Mouse (Mus musculus): ENCODE results near the gene Gpr89.

Gene Gpr89

DNA sequence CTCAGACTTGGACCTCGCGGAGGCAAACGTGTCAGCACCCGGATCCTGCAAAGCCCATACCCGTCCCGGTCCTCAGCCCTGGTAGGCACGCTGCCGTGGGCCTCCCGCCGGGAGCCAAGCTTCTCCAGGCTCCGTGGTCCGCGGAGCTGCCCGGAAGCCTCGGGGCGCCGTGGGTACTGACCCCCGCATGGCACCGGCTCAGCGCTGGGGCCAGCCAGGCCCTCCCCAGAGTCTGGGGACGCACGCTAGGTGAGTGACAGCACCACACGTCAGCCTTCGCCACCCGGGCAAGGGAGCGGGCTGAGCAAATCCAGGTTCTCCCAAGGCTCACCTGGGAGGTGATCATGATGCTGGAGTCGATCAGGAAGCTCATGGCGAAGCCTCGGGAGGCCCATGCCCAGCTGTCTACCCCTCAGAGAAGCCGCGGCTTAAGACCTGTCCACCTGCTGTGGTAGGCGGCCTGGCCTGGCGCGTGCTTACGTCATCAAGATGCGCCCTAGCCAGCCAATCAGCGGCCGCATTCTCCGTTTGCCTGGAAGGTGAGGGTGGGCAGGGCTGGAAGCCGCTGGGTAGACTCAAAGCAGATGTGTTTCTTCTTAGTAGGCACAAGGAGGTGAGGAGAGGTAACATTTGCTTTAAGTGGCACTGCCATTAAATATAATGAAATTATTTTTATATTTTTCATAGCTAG is at the start of gene Gpr89:
Gene Gpr89 (minus strand): TSS at position 496 of the 691 bp plus-strand sequence.
- peak; percentile 95 to 96 for DNase-seq

DNA sequence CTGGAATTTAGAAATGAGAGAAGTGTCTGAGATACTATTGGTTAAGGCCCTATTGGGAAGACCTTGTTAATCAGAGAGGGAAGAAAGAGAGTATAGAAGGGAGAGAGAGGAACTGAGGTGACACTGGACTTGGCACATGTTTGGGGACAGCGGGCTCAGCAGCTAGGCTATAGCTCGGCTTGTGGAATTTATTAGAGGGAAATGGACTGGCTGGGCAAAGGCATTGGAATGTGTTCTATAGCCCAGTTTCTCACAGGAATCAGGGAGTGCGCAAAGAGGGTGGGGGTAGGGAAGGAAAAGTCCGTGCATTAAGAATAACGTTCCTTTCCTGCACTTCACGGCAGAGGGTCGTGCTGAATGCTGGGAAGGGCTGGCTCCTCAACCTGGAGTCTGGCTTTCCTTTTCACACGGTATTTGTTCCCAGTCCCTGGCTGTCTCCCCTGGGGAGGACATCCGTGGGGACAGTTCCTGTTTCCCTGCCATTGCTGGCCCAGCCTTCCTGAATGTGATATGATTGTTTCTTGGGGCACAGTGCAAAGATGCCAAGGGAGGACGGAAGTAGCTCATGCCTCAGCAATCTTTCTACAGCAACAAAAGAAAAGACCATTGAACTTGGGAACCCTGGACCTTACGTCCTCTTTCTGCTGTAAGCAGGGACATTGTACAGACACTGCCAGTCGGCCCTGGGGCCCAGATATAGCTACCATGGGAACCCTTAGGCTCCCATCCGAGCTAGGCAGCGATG is 48.5 kb upstream of the Gpr89 start:
- peak; percentile 54 to 82 for DNase-seq

DNA sequence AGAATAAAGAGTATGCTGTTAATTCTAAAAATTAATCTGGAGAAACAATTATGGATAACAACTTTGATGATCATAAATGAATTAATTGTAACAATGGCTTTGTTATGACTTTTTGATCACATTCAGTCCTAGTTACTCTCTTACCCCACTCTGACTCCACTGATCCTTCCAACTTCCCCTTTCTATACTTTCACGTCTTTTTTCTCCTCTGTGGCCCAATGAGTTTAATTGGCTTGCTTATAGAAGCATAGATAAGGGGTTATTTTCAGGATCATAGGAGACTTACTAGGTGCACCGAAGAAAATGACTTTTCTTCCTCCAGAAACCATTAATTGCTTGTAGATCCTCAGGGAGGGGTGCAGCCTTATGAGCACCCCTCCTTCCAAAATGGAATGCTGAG is 37.6 kb upstream of the Gpr89 start:
- no peak for DNase-seq

DNA sequence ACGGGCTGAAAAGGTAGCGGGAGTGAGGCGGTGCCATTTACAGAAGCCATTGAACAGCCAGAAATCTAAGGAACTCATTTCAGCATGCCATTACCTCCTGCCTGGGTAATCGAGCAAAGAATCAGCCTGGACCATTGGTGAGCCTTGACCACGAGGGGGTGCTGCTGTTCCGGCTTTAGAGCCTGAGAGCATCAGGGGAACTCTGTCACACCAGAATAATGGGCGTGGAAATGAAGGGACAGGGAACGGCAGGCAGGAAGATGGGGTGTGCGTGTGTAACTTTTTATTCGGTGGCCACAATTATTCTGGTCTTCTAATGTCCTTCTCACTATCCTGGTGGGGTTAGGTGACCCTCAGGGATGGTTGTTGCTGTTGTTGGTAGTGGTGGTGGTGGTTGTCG is 33.6 kb upstream of the Gpr89 start:
- peak; percentile 86 to 90 for DNase-seq

DNA sequence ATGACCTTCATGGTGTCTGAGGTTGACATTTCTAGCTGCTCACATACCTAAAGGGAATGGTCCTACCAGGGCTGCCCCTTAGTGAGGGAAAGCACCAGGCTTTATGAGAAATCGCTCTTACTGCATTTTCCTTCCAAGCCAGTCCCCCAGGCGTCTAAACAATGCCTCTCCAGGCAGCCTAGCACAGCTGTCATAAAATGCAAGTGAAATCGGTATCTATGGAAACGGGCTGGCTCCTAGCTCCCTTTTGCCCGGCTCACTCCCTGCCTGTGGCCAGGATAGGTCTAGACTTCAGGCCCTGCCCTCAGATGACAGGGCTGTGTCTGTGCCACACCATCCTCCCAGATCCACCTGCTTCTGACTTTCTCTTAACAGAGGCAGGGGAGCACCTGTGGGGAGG is 32.5 kb upstream of the Gpr89 start:
- DNase-seq: peak; percentile 13 to 36

DNA sequence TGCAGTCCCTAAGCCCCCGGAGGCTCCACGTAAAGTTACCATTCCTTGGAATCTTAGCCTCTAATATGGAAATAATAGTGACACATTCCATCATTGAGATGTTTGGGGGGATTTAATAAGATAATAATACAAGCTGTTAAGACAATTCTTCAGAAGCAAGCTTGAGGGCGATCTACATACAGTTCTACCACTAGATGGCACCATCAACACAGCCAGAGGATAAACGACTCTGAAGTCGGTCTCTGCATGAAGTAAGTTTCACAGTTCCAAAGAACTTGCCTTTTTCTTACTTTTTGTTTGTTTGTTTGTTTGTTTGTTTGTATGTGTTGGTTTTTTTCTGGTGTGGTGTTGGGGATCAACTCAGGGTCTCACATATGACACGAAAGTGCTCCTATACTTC is 31.1 kb upstream of the Gpr89 start:
- no peak for DNase-seq

DNA sequence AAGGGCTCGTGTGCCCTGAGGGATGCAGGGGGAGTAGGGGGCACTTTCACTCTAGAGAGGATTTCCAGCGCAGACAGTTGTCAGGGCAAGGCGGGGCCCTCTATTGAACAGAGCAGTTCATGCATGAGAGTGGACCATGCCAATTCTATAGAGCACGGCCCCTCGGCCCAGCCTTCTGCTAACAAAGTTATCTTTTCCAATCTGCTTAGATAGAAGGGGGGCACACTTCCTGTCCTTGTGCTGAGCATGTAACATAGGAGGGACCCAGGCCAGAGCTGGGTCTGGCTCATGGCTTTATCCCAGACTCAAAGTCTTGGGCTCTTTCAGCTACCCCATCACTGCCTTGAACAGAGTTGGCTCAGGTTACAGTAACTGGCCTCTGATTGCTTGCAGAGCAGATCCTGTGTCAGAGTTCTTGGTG is 26.1 kb upstream of the Gpr89 start:
- no peak for DNase-seq

DNA sequence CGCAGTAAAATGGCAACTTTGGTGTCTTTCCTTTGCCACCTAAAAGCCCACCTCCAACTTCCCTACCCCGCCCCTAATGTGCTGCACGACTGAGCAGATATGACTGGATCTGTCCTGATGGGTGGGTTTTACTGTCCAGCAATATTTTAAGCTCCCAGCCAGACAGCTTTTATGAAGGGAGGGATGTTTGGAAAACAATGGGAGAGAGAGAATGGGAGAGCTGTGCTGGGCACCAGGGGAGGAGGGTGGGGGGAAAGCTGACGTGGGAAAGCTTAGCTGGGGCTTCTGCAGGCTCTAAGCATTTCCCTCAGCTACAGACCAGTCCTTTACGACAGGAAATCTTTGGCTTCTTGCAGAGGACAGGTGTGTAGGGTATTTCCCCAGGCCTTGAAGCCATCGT is 20.8 kb upstream of the Gpr89 start, which contains the start of gene Gja8:
Gene Gja8 (minus strand): TSS at position 101 of the 400 bp plus-strand sequence.
- no peak for DNase-seq

DNA sequence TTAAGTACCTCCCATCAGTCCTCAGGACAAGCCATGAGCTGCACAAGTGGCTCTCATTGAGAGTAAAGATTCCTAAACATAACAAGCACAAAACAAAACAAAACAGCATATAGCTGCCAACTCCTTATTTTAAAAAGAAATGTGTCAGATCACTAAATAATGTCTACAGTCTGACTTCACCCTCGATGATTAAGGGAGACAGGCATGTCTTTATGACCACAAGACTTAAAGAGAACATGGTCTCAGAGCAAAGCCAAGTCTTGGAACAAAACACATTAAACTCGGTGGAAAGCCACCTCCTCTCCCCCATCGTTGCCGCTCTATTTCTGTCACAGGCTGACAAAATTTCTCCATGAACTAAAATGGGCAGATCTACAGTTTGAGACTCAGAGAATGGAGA is 19.5 kb upstream of the Gpr89 start:
- DNase-seq: no peak

DNA sequence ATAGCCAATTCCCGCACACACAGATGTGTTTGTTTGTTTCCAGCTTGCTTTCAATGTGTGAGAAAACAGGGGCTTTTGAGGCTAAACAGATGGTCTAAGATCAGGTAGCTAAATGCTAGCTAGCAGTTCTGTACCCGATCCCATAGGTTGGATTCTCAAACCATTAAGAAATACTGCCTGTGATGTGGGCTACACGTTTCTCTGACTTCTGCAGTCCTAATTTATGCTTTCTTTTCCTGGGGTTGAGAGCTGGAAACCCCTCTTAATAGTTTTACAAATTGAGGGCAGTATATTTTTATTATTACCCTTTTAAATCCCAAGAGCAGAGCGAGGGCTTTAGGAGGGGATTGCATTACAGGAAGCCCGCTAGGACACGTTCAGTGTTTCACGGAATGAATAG is 15.8 kb upstream of the Gpr89 start:
- DNase-seq: no peak

DNA sequence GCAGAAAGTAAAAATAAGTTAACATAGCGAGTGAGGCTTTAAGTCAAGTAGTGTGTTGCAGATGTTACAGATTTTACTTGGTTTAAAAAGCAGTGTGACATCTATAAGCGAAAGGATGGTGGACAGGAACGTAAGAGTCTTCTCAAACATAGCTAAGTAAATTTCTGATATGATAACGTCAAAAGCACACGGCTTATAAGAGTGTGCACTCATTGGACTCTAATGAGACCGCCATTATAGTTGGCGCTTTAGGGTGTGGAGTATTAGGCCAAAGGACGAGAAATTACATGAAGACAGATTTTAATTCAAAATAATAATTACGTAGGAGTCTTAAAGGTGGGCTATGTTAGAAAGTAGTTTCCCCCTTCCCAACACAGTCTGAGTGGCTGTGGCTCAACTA is 446 bp upstream of the Gpr89 start:
- no peak for DNase-seq

DNA sequence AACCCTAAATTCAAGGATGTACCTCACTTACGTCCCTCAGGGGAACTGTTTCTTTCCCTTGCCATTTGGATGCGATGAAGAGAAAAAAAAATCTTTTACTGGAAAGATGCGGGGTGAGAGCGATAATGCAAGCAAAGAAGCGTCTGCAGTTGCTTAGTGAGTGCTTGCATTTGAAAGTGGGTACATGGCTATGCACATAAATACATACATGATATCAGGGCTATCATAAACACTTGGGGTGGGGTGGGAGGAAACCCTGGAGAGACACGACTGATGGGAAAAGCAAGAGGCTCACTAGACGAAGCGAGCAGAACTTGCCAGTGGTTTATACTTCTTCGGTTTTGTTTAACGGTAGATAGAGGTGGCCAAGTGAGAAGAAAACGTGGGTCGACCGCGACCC is 753 bp downstream of the Gpr89 start, which contains the start of gene Gja5:
Gene Gja5 (plus strand): TSS at position 301 of the 400 bp plus-strand sequence.
- no peak for DNase-seq

DNA sequence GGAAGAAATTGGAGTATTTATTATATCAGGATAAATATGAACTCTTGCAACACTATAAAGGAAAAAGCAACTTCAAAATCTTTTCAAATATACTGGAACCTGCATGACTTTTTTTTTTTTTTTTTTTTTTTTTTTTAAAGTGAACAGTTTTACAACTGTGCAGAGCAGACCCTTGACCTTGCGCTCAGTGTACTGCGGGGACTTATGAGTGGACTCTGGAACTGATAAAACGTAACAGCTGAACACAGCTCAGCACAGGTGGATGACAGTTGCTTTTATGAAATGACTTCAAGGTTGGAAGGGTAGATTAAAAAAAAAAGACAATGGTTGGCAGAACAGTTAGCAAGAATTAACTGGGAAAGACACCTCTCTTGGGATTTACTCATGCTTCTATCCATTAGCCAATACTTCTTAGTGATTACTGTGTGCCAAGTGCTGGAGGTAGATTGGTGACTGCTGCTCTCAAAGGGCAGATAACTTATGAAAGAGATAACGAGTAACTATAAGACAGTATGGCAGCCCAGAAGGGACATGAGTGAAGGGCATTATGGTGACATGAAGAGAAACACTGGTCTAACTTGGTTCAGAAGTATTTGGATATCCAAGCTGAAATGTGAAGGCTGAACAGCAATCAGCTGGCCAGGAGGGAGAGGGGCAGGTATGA is 2.7 kb downstream of the Gpr89 start:
- DNase-seq: no peak

DNA sequence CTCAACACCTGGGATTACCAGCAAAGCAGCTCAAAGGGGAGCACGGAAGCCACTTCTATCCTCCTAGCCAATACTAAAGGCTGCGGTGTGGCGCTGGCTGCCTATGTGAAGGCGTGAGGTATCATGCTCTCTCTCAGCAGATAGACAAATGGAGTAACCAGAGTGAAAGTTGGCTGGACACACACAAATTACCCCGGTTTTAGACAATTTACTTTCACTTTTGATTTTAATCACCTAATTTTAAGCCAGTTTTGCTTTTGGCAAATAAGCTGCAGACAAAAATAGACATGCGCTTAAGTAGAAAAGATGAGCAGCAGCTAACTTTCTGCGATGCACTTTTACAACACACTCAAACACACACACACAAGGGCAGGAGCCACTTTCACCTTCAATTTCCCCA is 21.5 kb downstream of the Gpr89 start:
- DNase-seq: no peak

DNA sequence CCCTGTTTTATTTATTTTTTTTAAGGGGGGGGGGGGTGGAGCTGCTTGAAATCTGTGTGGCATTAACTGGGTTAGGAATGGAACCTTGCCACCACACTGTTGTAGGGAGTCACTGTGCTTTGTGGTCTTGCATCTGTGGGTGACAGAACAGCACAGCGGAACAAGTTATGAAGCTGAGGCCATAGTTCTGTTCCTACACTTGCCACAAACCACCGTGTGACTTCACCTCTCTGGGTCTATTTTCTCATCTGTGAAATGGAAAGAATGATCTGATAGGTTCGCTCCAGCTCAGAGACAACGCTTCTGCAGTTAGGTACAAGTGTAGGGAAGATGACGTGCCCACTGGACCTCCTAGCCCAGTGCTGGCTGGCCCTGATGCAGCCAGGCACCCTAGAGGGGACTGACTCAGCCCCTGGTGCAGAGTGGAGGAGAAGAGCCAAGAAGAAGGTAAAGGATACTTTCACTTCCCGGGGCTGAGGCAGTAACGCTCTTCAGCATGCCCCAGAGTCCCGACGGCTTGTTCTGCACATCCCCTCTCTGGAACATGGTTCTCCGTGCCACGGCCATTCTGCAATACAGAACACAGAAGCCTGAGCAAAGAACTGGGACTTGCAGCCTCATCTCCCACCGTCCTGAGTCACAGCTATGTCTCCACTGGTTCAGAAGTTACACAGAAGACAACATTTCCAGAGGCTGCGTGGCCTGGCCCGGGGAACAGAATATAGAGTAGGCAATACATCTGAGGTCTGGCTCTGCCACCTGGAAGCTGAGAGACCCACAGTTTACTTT is 22.9 kb downstream of the Gpr89 start:
- no peak for DNase-seq

DNA sequence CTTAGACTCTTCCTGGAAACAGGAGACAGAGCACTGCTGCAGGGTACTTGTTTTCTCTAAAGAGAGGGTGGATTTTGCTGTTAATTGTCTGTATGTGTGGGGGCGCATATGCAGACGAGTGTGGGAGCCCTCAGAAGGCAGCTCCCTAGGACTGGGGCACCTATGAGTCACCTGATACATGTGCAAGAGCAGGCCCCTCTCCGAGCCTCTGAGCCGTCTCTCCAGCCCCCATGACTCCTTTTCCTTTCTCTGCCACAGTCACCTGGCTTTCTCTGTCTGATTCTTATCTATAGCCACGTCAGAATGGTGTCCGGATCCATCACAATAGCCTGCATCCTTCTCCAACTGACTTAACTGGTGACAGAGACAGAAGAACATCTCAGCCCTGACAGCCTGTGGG is 23.6 kb downstream of the Gpr89 start:
- no peak for DNase-seq

DNA sequence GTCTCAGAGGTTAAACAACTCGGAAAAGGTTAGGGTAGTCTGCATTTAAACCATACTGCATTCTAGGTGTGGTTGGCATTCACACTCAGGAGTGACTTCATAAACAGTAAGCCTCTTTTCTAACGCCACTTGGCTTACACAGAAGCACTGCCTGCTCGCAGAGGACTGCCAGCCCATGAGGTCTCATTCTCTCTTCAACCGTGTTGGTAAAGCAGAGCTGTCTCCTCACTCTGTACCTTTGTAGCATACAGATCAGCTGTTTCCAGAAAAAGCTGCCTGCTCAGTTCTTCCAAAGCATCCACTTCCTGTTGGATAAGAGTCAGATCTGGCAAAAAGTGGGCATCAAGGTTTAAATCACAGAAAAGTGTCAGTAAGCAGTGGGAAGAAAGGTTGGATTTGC is 24.8 kb downstream of the Gpr89 start:
- no peak for DNase-seq

DNA sequence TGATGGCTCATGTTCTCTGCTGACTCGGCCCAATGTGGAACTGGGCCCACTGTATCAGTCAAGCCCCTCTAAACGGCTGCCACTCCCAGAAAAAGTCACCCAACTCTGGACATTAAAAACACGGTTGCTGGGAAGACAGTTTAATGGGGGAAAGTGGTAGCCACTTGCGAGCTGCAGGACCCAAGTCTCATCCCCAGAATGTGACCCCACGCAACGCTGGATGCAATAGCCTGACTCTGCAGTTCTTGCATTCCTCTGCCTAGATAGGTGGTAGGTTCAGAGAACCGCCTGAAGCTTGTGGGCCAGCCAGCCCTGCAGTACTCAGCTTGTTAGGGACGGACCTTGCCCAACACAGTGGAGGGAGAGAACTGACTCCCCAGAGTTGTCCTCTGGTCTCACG is 25.6 kb downstream of the Gpr89 start:
- DNase-seq: no peak

DNA sequence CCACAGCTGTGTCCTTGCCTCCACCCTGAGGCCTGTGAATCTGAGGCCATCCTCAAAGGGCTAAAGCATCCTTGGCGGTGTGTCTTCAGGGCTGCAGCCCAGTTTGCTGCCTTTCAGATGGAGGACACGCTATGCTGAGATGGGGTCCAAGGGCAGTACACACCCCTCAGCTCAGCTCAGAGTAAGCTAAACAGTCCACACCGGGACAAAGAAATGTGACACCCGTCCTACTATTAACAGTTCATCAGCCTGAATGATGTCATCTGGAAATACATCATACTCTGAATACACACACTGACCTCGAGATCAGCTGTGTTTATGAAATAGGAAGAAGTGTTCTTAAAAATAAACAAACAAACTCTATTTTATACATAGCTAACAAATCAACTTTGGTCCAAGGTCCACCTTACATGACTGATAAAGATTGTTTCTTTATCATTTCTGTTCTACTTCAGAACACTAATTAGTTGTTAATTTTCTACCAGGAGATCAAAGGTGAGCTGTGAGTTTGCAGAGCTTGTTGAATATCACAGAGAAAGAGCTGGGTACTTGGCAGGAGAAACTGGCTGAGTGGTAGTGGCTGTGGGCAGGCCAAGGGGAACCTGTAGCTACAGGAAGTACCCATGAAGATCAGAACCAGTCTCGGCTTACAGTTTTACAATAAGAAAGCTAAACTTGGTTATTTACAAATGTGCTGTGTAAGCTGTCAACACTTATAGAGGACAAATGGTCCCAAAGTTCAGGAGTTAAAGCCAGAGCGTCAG is 30.2 kb downstream of the Gpr89 start:
- DNase-seq: no peak

DNA sequence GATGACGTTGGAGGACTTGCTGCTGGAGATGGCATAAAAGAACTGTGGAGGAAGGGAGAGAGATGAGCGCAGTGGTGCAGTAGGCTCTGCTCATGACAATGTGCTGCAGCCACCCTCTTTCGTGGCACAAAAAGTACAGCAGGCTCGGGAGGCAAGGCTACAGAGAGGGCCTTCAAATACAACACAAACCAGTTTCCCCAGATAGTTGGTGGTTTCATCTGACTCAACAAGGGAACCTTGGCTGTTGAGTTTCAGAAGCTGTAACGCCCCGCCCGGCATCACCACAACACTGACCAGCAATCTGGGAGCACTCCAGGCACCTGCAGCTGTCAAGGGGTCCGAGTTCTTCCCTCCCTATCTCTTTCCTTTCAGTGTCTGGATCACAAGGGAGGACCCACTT is 32.6 kb downstream of the Gpr89 start:
- DNase-seq: no peak

DNA sequence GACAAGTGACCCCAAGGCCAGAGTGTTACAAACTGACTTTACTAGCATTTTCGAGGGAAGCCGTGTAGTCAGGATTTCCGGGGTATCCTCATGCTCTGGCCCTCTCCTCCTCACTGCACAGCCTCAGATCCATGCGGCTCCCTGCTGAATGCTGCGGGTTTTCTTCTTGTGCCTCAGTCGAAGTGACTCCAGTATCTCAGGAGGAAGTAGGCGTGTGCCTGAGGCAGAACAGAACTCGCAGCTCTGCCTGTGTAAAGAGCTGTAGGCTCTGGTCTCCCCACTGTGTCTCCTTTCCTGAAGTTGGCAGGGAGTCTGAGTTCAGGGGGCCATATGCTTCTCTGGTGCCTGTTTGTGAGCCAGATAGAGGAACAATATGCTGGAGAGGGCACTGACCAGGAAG is 34.1 kb downstream of the Gpr89 start:
- DNase-seq: no peak

DNA sequence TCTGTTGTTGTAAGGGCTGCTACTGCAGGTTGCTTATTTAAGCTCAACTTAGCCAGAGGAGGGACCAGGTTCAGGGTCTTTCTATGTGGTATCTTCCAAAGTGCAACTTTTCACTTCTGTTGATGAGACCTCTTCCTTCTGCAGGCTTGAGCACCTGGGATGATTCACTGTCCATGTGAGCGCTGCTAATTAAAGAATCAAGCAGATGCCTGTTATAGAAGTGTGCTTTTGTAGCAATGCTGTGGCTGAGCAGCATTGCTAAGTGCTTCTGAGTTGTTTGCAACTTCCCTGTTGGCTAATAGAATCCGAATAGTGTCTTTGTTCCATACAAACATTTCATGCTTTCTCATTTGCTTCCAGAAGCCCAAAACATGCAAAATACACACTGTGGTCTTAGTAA is 34.9 kb downstream of the Gpr89 start:
- no peak for DNase-seq

Measured in lung, postnatal 4 days (tissue).